ENCODE assay signal across 8 mouse cellular contexts in genomic region chr9:96838864-96839263, GRCm38 (mm10). TPM values are rescaled to one million over a fixed set of nuclear protein-coding genes. Genes with fewer than 3 reads are reported as not detected.
A peak's percentile ranks its signal among the peaks of the same experiment; 100 is the strongest.
DNase-seq lines count a peak whose midpoint lies in the region; ATAC-seq lines count a peak whose summit lies in the region.

No protein-coding gene starts in this region.

- no peaks in the 10 kb centered on the region for H3K36me3 ChIP-seq in midbrain, embryonic 16.5 days (ENCODE audit: control insufficient read depth, insufficient read depth, low read length)

- 33% methylated on average over 10 of the region's 10 CpGs for WGBS in midbrain, embryonic 16.5 days

- no peak for DNase-seq in cerebellum, adult 11 months
- DNase-seq in A20 (ENCODE audit: low read depth, low spot score) = peak; percentile 77
- peak; percentile 79 for DNase-seq in cerebellum, adult 9-10 months
- DNase-seq in kidney, postnatal 14 days = peak; percentile 49
- DNase-seq in T-cell, adult 2 months (ENCODE audit: low spot score) = no peak

- H3K9ac ChIP-seq in midbrain, embryonic 16.5 days (ENCODE audit: low read depth, low read length) = no peak overlapping the region

- no peaks in the 10 kb centered on the region for H3K9me3 ChIP-seq in midbrain, embryonic 16.5 days (replicated peaks; ENCODE audit: control insufficient read depth, low read length, poor library complexity, severe bottlenecking)

- H3K27me3 ChIP-seq in midbrain, embryonic 16.5 days (ENCODE audit: control insufficient read depth, insufficient read depth, low read depth, low read length) = no peaks in the 10 kb centered on the region

- no peak overlapping the region for H3K4me2 ChIP-seq in midbrain, embryonic 16.5 days (ENCODE audit: low read length)

- peaks cover 20% of the 10 kb centered on the region for H3K4me1 ChIP-seq in midbrain, embryonic 16.5 days (ENCODE audit: control insufficient read depth, insufficient read depth, low read length)

- no peak overlapping the region for H3K4me3 ChIP-seq in midbrain, embryonic 16.5 days (ENCODE audit: low read depth, low read length)

- ATAC-seq in cerebellum, adult (ENCODE audit: insufficient number of reproducible peaks, low FRiP score, low TSS enrichment) = peak; percentile 51; the same call in 1 of the 2 replicates
- peak; percentile 71; the same call in 1 of the 2 replicates for ATAC-seq in granulocyte monocyte progenitor cell, adult 5-6 weeks (replicated peaks; ENCODE audit: poor library complexity, severe bottlenecking)
- peak; percentile 34 for ATAC-seq in midbrain, embryonic 16.5 days

- H3K27ac ChIP-seq in midbrain, embryonic 16.5 days (ENCODE audit: low read length) = peak overlapping the region; percentile 73; the same call in 1 of the 2 replicates

RNA-seq across cellular contexts. Expression of gene Pxylp1, which starts 53.6 kb away (rescaled TPM):
- 78.2 and 85.4 TPM in 2 replicates for total RNA-seq in granulocyte monocyte progenitor cell, adult 5-6 weeks (2014; fragmentation: Nextera tagmentation)
- 60.4 and 80.7 TPM in 2 replicates for total RNA-seq in granulocyte monocyte progenitor cell, adult 5-6 weeks (2017)
- polyA plus RNA-seq in midbrain, embryonic 16.5 days (2015; fragmentation: Nextera tagmentation; extraction: Ambion mirVana) = 39.3 and 47.8 TPM in 2 replicates

Comparison
In these comparisons a context has a peak if more than half of its experiments do, and no peak if none do; other contexts are left out.
1. DNase-seq: peak in A20 (single experiment), cerebellum, adult 9-10 months (single experiment) and kidney, postnatal 14 days (single experiment); none in cerebellum, adult 11 months (single experiment) and T-cell, adult 2 months (single experiment).
2. Peak in every context shown above with its lines, with median percentiles within 50 percentile points of each other: ATAC-seq.